Mouse (Mus musculus): ENCODE data around the gene Tle1.
A peak's percentile ranks its signal among the peaks of the same experiment; 100 is the strongest.

Tle1 gene

GRCm38 (mm10) chr4:72200559-72201409 lies at the start of gene Tle1:
TSS of gene Tle1 (minus strand) at chr4:72200919.
- DNase-seq = peak; percentile 99

- no peak for DNase-seq
Observed at GRCm38 (mm10) chr4:72233584-72234219, 33.0 kb upstream of the Tle1 start.

- DNase-seq = no peak
Observed at GRCm38 (mm10) chr4:72232206-72232605, 31.5 kb upstream of the Tle1 start.

GRCm38 (mm10) chr4:72230832-72231231 lies 30.1 kb upstream of the Tle1 start:
- no peak for DNase-seq

GRCm38 (mm10) chr4:72221629-72222028 lies 20.9 kb upstream of the Tle1 start:
- DNase-seq = no peak

- no peak for DNase-seq
Observed at GRCm38 (mm10) chr4:72204420-72205045, 3.8 kb upstream of the Tle1 start.

- peak; percentile 50 for DNase-seq
Observed at GRCm38 (mm10) chr4:72201521-72201991, 837 bp upstream of the Tle1 start.

GRCm38 (mm10) chr4:72199571-72200558 lies 854 bp downstream of the Tle1 start:
- DNase-seq = peak; percentile 69

GRCm38 (mm10) chr4:72198877-72199411 lies 1.8 kb downstream of the Tle1 start:
- DNase-seq = peak; percentile 73

- no peak for DNase-seq
Observed at GRCm38 (mm10) chr4:72197888-72198605, 2.7 kb downstream of the Tle1 start.

- DNase-seq = no peak
Observed at GRCm38 (mm10) chr4:72195116-72195835, 5.4 kb downstream of the Tle1 start.

GRCm38 (mm10) chr4:72193276-72193675 lies 7.4 kb downstream of the Tle1 start:
- no peak for DNase-seq

GRCm38 (mm10) chr4:72184476-72184875 lies 16.2 kb downstream of the Tle1 start:
- no peak for DNase-seq

GRCm38 (mm10) chr4:72182343-72182988 lies 18.3 kb downstream of the Tle1 start:
- DNase-seq = no peak

GRCm38 (mm10) chr4:72175943-72176342 lies 24.8 kb downstream of the Tle1 start:
- no peak for DNase-seq

- no peak for DNase-seq
Observed at GRCm38 (mm10) chr4:72168267-72168666, 32.5 kb downstream of the Tle1 start.

GRCm38 (mm10) chr4:72167761-72168229 lies 32.9 kb downstream of the Tle1 start:
- DNase-seq = no peak

GRCm38 (mm10) chr4:72167171-72167570 lies 33.5 kb downstream of the Tle1 start:
- no peak for DNase-seq

GRCm38 (mm10) chr4:72166561-72166960 lies 34.2 kb downstream of the Tle1 start:
- DNase-seq = no peak

GRCm38 (mm10) chr4:72165765-72166164 lies 35.0 kb downstream of the Tle1 start:
- no peak for DNase-seq
